In the genomic region with DNA sequence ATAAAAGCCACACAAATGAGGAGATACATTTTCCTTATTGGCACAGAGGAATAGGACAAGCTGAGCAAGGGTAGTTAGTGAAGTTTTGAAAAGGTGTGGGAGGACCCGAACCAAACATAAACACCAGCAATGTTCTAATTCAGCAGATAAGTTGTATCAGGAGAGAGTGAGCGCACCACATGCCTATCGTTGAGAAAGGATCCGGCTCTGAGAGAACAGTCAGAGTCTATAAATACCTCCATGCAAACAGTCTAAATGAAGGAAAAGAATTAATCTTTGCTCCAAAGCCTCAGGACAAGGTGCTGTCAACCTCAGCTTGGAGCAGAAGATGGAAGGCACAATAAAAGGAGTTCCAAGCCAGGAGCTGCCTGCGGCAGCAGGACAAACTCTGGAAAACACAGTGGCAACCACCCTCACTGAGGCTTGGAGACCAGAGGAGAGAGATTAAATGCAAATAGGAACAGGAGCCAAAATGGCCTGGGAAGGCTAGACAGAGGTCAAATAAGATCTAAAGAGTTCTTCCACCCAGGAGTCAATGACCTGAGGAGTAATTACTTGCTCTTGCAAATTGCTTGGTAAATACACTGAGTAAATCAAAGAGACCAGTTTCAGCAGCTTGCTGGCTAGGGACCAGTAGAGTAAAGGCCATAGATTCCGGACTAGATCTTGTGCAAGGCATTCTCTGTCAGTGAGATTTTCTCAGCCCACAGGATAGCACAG, we compare ENCODE assay signal across 15 mouse cellular contexts.
DNase-seq lines count a peak whose midpoint lies in the region; ATAC-seq and TF ChIP-seq lines count a peak whose summit lies in the region.
"Had no signal": no experiment of that assay in that cellular context is flagged by ENCODE, and none has a peak within 500 bp of the region (broad histone marks: within the 10 kb centered on the region; RNA-seq: fewer than 3 reads in every experiment).

No protein-coding gene starts in this region.

- TF ChIP-seq CTCF in lung, postnatal 0 days (IDR thresholded peaks at IDR 0.05): no peak

- no peaks in the 10 kb centered on the region for H3K36me3 ChIP-seq in ES-E14 (ENCODE audit: control insufficient read depth, insufficient read depth, low read length, poor library complexity, severe bottlenecking)
- no peaks in the 10 kb centered on the region for H3K36me3 ChIP-seq in lung, postnatal 0 days (ENCODE audit: insufficient read depth, low read length)
- H3K36me3 ChIP-seq: embryonic facial prominence, embryonic 10.5 days; forebrain, embryonic 10.5 days; liver, embryonic 15.5 days; midbrain, embryonic 10.5 days had no signal

- H3K9ac ChIP-seq in ES-E14 (ENCODE audit: insufficient read depth, low read depth, low read length, poor library complexity, severe bottlenecking): no peak overlapping the region
- no peak overlapping the region for H3K9ac ChIP-seq in lung, postnatal 0 days (replicated peaks; ENCODE audit: low read depth)
- H3K9ac ChIP-seq: hindbrain, embryonic 14.5 days; liver, embryonic 15.5 days had no signal

- intact Hi-C loops in heart, postnatal 10 days (cut with DNase I): no loop called here
- intact Hi-C loops in heart, postnatal 36 days (cut with DNase I): no loop called here

- 33% methylated on average over 6 of the region's 6 CpGs for WGBS in lung, postnatal 0 days

- no peak overlapping the region for H3K4me3 ChIP-seq in ES-E14 (ENCODE audit: insufficient read depth in 1 of 2, low read depth in 1 of 2, low read length in 2 of 2, poor library complexity in 1 of 2, severe bottlenecking in 1 of 2)
- H3K4me3 ChIP-seq in lung, postnatal 0 days (ENCODE audit: low read depth, low read length): no peak overlapping the region
- H3K4me3 ChIP-seq: embryonic facial prominence, embryonic 10.5 days; forebrain, embryonic 10.5 days; liver, embryonic 15.5 days; midbrain, embryonic 10.5 days had no signal

- in situ Hi-C loops in ES-E14 (cut with MboI; ENCODE audit: low sequenced_read_pairs in 2 of 2, unreplicated experiment in 2 of 2): no loop called here

- H3K27ac ChIP-seq in ES-E14 (ENCODE audit: insufficient read depth, low read depth, low read length, poor library complexity, severe bottlenecking): no peak overlapping the region
- H3K27ac ChIP-seq in lung, postnatal 0 days (ENCODE audit: low read length): no peak overlapping the region
- H3K27ac ChIP-seq: embryonic facial prominence, embryonic 10.5 days; hindbrain, embryonic 14.5 days; liver, embryonic 15.5 days had no signal

- DNase-seq in heart, postnatal 10 days: peak; percentile 4 to 5
- DNase-seq in heart, postnatal 36 days: no peak
- peak; percentile 2 for DNase-seq in ES-E14 (ENCODE audit: low read depth, low spot score)
- peak; percentile 40 for DNase-seq in fat pad, adult 2 months (ENCODE audit: extremely low read depth, low read depth, low spot score)
- DNase-seq in lung, postnatal 0 days (ENCODE audit: low spot score): peak; percentile 48
- DNase-seq in retina, postnatal 1 day: no peak
- DNase-seq in spleen, adult 18-20 months: no peak
- DNase-seq: cerebellum, adult 2 months had no signal

- H3K9me3 ChIP-seq in ES-E14 (ENCODE audit: control insufficient read depth, insufficient read depth, low read depth, low read length): no peaks in the 10 kb centered on the region
- H3K9me3 ChIP-seq in lung, postnatal 0 days (ENCODE audit: low read length): no peaks in the 10 kb centered on the region
- H3K9me3 ChIP-seq: embryonic facial prominence, embryonic 10.5 days; forebrain, embryonic 10.5 days; liver, embryonic 15.5 days; midbrain, embryonic 10.5 days had no signal

- H3K27me3 ChIP-seq in lung, postnatal 0 days (replicated peaks; ENCODE audit: insufficient read depth, low read length): no peaks in the 10 kb centered on the region
- H3K27me3 ChIP-seq: liver, embryonic 15.5 days had no signal

- TF ChIP-seq EP300 in lung, postnatal 0 days (IDR thresholded peaks at IDR 0.05): no peak

- H3K4me2 ChIP-seq in lung, postnatal 0 days (replicated peaks; ENCODE audit: low read depth, low read length): no peak overlapping the region
- H3K4me2 ChIP-seq: heart, embryonic 11.5 days; hindbrain, embryonic 14.5 days; liver, embryonic 15.5 days had no signal

- no peaks in the 10 kb centered on the region for H3K4me1 ChIP-seq in ES-E14 (ENCODE audit: control insufficient read depth in 2 of 2, insufficient read depth in 2 of 2, low read length in 2 of 2, poor library complexity in 1 of 2)
- H3K4me1 ChIP-seq in lung, postnatal 0 days (ENCODE audit: insufficient read depth, low read depth, low read length): no peaks in the 10 kb centered on the region
- H3K4me1 ChIP-seq: liver, embryonic 15.5 days had no signal

- peak; percentile 66 for ATAC-seq in lung, postnatal 0 days
- no peak for ATAC-seq in CD4-positive, CD25-positive, alpha-beta regulatory T cell, adult 4 months

TF ChIP-seq in ES-E14, 5 proteins besides CTCF, POLR2A, EP300 and RAD21:
- TF ChIP-seq HCFC1 (IDR thresholded peaks at IDR 0.05; ENCODE audit: borderline replicate concordance, insufficient read depth, low read length): no peak
- TF ChIP-seq CHD2 (IDR thresholded peaks at IDR 0.05; ENCODE audit: low read depth, low read length): no peak
- no peak for TF ChIP-seq MAFK (IDR thresholded peaks at IDR 0.05; ENCODE audit: insufficient read depth, low read depth, low read length)
- no peak for TF ChIP-seq ZC3H11A (IDR thresholded peaks at IDR 0.05; ENCODE audit: borderline replicate concordance, low read depth, low read length)

Comparison
In these comparisons a context has a peak if more than half of its experiments do, and no peak if none do; other contexts are left out.
1. DNase-seq: peak in heart, postnatal 10 days (2 of 2), ES-E14 (single experiment), fat pad, adult 2 months (single experiment) and lung, postnatal 0 days (single experiment); none in heart, postnatal 36 days (0 of 2), retina, postnatal 1 day (single experiment) and spleen, adult 18-20 months (0 of 2).